Mouse (Mus musculus): Measurements from ENCODE around the gene Poc1a.

GRCm38 (mm10) chr9:106366188-106366587 is 85.3 kb downstream of the Poc1a start:
- TF ChIP-seq E2F4 (IDR thresholded peaks at IDR 0.05; ENCODE audit: insufficient read depth) (no peak), POLR2A (IDR thresholded peaks at IDR 0.05; ENCODE audit: insufficient read length, low read depth) (no peak), USF1 (IDR thresholded peaks at IDR 0.05; ENCODE audit: low read depth) (no peak), POLR2AphosphoS2 (IDR thresholded peaks at IDR 0.05; ENCODE audit: insufficient read length, low read depth) (no peak), SRF (IDR thresholded peaks at IDR 0.05; ENCODE audit: control insufficient read depth, insufficient read length, low read depth) (no peak), TCF12 (IDR thresholded peaks at IDR 0.05; ENCODE audit: insufficient read depth, poor library complexity, severe bottlenecking) (no peak), TCF3 (IDR thresholded peaks at IDR 0.05; ENCODE audit: insufficient read length, low read depth) (no peak)

Data from myocyte (in vitro differentiated cells).